Mouse (Mus musculus): ENCODE measurements around the gene Ildr1.

Ildr1 gene

GRCm38 (mm10) chr16:36700484-36700883, 6.7 kb downstream of the Ildr1 start:
- no peak for ATAC-seq (ENCODE audit: low TSS enrichment)

- ATAC-seq (ENCODE audit: low TSS enrichment): no peak
Observed at GRCm38 (mm10) chr16:36707702-36708423, 14.1 kb downstream of the Ildr1 start.

GRCm38 (mm10) chr16:36708751-36709150, 15.0 kb downstream of the Ildr1 start:
- ATAC-seq (ENCODE audit: low TSS enrichment): no peak

- no peak for ATAC-seq (ENCODE audit: low TSS enrichment)
Observed at GRCm38 (mm10) chr16:36709405-36709804, 15.6 kb downstream of the Ildr1 start.

- no peak for ATAC-seq (ENCODE audit: low TSS enrichment)
Observed at GRCm38 (mm10) chr16:36710794-36711193, 17.0 kb downstream of the Ildr1 start.

GRCm38 (mm10) chr16:36711760-36712159, 18.0 kb downstream of the Ildr1 start:
- no peak for ATAC-seq (ENCODE audit: low TSS enrichment)

- ATAC-seq (ENCODE audit: low TSS enrichment): no peak
Observed at GRCm38 (mm10) chr16:36717481-36717880, 23.7 kb downstream of the Ildr1 start.

- no peak for ATAC-seq (ENCODE audit: low TSS enrichment)
Observed at GRCm38 (mm10) chr16:36718637-36719036, 24.9 kb downstream of the Ildr1 start.

GRCm38 (mm10) chr16:36720194-36721055, 26.6 kb downstream of the Ildr1 start:
- peak; percentile 69 for ATAC-seq (ENCODE audit: low TSS enrichment)

GRCm38 (mm10) chr16:36722739-36723138, 29.0 kb downstream of the Ildr1 start:
- no peak for ATAC-seq (ENCODE audit: low TSS enrichment)

- peak; percentile 73 for ATAC-seq (ENCODE audit: low TSS enrichment)
Observed at GRCm38 (mm10) chr16:36723880-36724443, 30.2 kb downstream of the Ildr1 start.

- ATAC-seq (ENCODE audit: low TSS enrichment): no peak
Observed at GRCm38 (mm10) chr16:36728959-36729358, 35.2 kb downstream of the Ildr1 start.

GRCm38 (mm10) chr16:36732572-36732971, 38.8 kb downstream of the Ildr1 start:
- no peak for ATAC-seq (ENCODE audit: low TSS enrichment)

GRCm38 (mm10) chr16:36733827-36734226, 40.0 kb downstream of the Ildr1 start:
- no peak for ATAC-seq (ENCODE audit: low TSS enrichment)

GRCm38 (mm10) chr16:36735421-36735820, 41.6 kb downstream of the Ildr1 start:
- no peak for ATAC-seq (ENCODE audit: low TSS enrichment)

- no peak for ATAC-seq (ENCODE audit: low TSS enrichment)
Observed at GRCm38 (mm10) chr16:36739404-36739930, 45.7 kb downstream of the Ildr1 start.

- no peak for ATAC-seq (ENCODE audit: low TSS enrichment)
Observed at GRCm38 (mm10) chr16:36743580-36743979, 49.8 kb downstream of the Ildr1 start.

- ATAC-seq (ENCODE audit: low TSS enrichment): no peak
Observed at GRCm38 (mm10) chr16:36747068-36747467, 53.3 kb downstream of the Ildr1 start.

GRCm38 (mm10) chr16:36747767-36748166, 54.0 kb downstream of the Ildr1 start:
- no peak for ATAC-seq (ENCODE audit: low TSS enrichment)

GRCm38 (mm10) chr16:36751979-36752378, 58.2 kb downstream of the Ildr1 start:
- ATAC-seq (ENCODE audit: low TSS enrichment): no peak

- no peak for ATAC-seq (ENCODE audit: low TSS enrichment)
Observed at GRCm38 (mm10) chr16:36770191-36770771, 76.5 kb downstream of the Ildr1 start.

- ATAC-seq (ENCODE audit: low TSS enrichment): peak; percentile 23; the same call in 1 of the 2 replicates
Observed at GRCm38 (mm10) chr16:36770830-36771229, 77.1 kb downstream of the Ildr1 start.

All from frontal cortex, adult (tissue).